Mouse (Mus musculus) cerebellum, adult 9-11 months (tissue): ENCODE results near the gene Erv3.

Source experiments
- DNase-seq: peaks from one replicate; pipeline ENCODE4 v3.0.0; 2022

Erv3 gene

GRCm38 (mm10) chr2:131859721-131860120, at the start of gene Erv3:
Erv3 (minus strand) TSS chr2:131859747.
- DNase-seq = no peak

DNA sequence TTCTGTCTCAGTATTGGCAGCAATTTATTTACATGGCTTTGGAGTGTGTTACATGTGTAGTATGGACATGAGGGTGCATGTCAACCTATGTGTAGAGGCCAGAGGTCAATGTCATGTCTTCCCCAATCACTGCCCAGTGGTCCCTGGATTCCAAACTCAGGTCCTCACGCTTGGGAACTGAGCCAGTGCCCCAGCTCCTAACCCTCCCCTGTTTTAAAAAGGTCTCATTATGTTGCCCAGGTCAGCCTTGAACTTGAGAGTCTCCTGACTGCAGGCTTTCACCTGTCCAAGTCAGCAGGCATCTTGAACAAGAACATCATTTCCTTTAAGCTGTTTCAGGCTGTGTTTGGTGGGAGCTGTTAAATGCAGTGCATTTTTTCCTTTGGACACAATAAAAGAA, 49.4 kb upstream of the Erv3 start:
- peak; percentile 56 for DNase-seq

DNA sequence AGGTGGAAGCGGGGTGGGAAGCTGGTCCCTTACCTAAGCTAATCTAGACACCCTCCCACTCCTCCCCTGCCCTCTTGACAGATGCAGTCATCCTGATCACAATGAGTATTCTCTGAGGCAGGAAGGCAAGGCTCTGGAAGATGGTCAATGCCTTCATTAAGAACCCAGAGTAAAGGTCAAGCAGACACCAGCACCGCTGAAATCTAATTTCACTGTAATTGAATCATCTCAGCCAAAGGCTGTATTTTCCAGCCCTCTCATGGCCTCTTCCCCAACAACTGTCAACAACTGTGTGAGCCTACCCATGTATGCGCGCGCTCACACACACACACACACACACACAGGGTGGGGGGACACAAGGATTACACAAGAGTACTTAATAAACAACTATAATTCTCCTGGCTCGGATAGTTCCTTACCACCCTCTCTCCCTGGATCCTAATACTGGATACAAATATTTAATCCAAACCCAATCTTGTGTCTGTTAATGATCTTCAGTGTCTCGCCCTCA, 48.9 kb upstream of the Erv3 start:
- no peak for DNase-seq

DNA sequence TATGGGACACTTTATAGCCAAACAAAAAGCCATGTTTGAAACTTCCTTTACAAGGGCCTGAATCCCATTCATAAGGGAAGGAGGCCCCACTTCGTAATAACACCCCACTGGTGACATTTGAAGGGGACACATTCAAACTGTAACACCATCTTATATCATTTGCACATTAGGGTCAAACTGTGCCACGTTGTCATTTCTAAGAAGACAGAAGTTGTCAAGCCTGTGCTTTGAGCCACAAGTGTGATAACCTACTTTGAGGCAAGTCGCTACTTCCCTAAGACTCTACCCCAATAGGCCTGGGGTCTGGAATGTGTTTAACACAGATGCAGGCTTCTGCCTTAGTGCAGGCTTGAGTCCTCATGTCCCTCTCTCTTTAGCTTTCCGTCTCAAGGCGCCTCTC, 47.8 kb upstream of the Erv3 start:
- no peak for DNase-seq

GRCm38 (mm10) chr2:131906846-131907245, 47.3 kb upstream of the Erv3 start:
- no peak for DNase-seq

GRCm38 (mm10) chr2:131906266-131906665, 46.7 kb upstream of the Erv3 start:
- no peak for DNase-seq

- DNase-seq = no peak
Observed at GRCm38 (mm10) chr2:131905776-131906175, 46.2 kb upstream of the Erv3 start.

DNA sequence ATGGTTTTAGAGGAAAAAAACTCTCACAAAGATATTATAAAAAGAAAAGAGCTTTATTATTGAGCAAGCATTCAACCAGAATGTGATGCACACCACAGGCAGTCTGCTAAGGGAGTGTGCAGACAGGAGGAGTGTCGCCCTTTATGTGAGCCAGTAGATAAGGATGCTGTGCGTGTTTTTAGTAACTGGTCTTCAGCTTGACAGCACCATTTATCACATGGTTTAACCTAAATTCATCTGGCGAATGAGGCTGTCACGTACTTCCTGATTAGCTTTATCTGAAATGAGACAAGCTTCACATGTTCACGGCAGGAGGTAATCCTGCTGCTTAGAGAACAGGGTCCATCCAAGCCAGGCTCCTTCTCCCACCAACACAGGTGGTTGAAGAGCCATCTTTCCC, 45.5 kb upstream of the Erv3 start:
- DNase-seq = no peak

- DNase-seq = no peak
Observed at GRCm38 (mm10) chr2:131902867-131903266, 43.3 kb upstream of the Erv3 start.

- no peak for DNase-seq
Observed at GRCm38 (mm10) chr2:131902423-131902822, 42.9 kb upstream of the Erv3 start.

DNA sequence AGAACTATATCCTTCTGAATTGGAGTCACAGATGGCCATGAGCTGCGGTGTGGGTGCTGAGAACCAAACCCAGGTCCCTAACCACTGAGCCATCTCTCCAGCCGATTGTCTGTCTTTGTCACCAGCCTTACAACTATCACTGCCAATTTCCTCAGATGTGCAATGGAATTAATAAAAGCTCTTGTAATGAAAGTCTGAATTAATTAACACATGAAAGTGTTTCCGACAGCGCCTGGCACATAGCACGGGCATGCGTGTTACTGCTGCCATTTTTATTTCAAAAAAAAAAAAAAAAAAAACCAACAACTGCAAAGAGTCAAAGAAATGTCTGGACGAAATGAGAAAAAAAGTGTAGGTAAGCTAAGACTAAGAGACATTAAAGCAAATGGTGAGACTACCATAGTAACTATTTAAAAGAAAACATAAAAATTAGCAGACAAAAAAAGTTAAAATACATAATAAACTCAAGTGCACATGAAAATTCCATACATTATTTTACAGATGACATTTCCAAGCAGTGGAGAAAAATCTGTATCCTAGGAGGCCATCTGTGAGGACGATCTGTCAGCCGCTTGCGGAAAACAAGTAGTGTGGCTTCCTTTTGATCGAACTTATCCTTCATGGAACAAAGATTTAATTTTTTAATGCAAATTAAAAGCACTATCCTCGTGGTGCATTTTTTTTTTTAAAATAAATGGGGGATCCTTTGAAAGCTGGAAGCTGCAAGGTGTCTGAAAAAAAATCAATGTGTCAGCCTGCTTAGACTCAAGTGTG, 38.0 kb upstream of the Erv3 start:
- no peak for DNase-seq

- DNase-seq = no peak
Observed at GRCm38 (mm10) chr2:131896011-131896410, 36.5 kb upstream of the Erv3 start.

- DNase-seq = no peak
Observed at GRCm38 (mm10) chr2:131895106-131895505, 35.6 kb upstream of the Erv3 start.

DNA sequence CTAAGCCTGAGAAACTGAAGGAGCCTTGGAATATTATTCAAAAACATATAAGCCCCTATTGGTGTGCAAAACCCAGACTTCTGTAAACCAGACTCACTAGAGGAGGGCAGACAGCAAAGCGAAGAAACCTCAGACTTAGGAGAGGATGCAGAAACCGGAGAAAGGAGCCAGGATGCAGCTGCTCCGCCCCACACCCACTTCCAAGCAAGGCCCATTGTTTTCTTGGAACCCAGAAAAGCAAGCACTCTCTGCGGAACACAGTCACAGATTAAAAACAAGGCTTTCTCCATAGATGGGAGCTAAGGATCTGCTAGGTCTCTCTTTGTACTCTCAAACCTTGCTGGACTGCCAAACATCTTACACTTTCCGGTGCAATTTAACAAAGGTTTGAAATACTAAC, 33.0 kb upstream of the Erv3 start:
- DNase-seq = no peak

- no peak for DNase-seq
Observed at GRCm38 (mm10) chr2:131888233-131888632, 28.7 kb upstream of the Erv3 start.

- no peak for DNase-seq
Observed at GRCm38 (mm10) chr2:131886503-131887160, 27.1 kb upstream of the Erv3 start.

GRCm38 (mm10) chr2:131883136-131883535, 23.6 kb upstream of the Erv3 start:
- no peak for DNase-seq

GRCm38 (mm10) chr2:131881766-131882165, 22.2 kb upstream of the Erv3 start:
- DNase-seq = no peak

GRCm38 (mm10) chr2:131876551-131877265, 17.2 kb upstream of the Erv3 start:
- DNase-seq = no peak

GRCm38 (mm10) chr2:131873376-131873775, 13.8 kb upstream of the Erv3 start:
- no peak for DNase-seq

- DNase-seq = no peak
Observed at GRCm38 (mm10) chr2:131868983-131869382, 9.4 kb upstream of the Erv3 start.

GRCm38 (mm10) chr2:131866676-131867075, 7.1 kb upstream of the Erv3 start:
- DNase-seq = no peak

DNA sequence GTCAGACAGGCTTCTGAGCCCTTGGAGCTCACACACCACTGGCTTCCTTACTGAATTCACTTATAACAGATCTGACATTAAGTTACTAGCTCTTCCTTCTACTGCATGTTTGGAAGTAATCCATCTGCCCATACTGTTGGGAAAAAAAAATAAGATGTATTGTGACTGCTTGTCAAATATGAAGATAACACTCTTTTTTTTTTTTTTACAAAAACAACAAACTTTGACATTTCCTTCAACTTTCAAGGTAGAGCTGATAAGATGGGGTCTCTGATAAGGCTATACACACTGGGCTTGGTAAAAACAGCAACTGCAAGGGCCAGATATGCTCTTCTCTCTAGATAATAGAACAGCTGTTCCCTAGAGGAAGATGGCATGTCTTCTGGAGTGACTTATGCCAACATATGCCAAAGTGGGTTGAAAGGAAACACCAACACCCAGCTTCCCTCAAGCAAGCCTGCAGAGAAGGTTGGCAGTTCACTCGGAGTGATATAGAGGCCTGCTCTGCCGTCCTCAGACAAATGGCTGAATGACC, 4.8 kb upstream of the Erv3 start:
- DNase-seq = no peak
